Mouse (Mus musculus) MEL (cell line): Measurements from ENCODE around the gene Galnt2. TPM values are rescaled to one million over a fixed set of nuclear protein-coding genes. Genes with fewer than 3 reads are reported as not detected.

ENCODE experiments used
- DNase-seq: peaks from one replicate; pipeline ENCODE4 v3.0.0; 2011; ENCODE audit warnings: low read depth, low spot score
- H3K27ac ChIP-seq: 2 replicates; pipeline ENCODE4 v1.5.1; 2012; ENCODE audit warnings: low read depth, mild to moderate bottlenecking, control low read depth, low read length, moderate library complexity; ENCODE audit not compliant: control insufficient read depth
- H3K27me3 ChIP-seq, 2 experiments: fragments of 150-350 bp in 1 of 2; sonication (generic) in 1 of 2; 2 replicates each; pipeline ENCODE4 v1.6.1; 2012; ENCODE audit warnings: low read length in 2 of 2, mild to moderate bottlenecking in 2 of 2, improper control_type of control experiment in 1 of 2, moderate library complexity in 1 of 2; ENCODE audit not compliant: insufficient read depth in 2 of 2, control insufficient read depth in 1 of 2
- H3K36me3 ChIP-seq, 2 experiments: 2 replicates each; pipeline ENCODE4 v1.6.1; 2012 to 2014; ENCODE audit warnings: low read length in 2 of 2, improper control_type of control experiment in 1 of 2, inconsistent platforms in 1 of 2, mild to moderate bottlenecking in 1 of 2; ENCODE audit not compliant: insufficient read depth in 2 of 2, control insufficient read depth in 1 of 2
- H3K4me1 ChIP-seq, 2 experiments: fragments of 150-350 bp in 1 of 2; sonication (generic) in 1 of 2; 2 replicates each; pipeline ENCODE4 v1.6.1; 2012; ENCODE audit warnings: low read length in 2 of 2, improper control_type of control experiment in 1 of 2, mild to moderate bottlenecking in 1 of 2; ENCODE audit not compliant: insufficient read depth in 2 of 2, control insufficient read depth in 1 of 2
- H3K4me3 ChIP-seq, 2 experiments: fragments of 150-350 bp in 1 of 2; sonication (generic) in 1 of 2; 2 replicates each; pipeline ENCODE4 v1.5.1; 2012; ENCODE audit warnings: low read depth in 2 of 2, low read length in 2 of 2, mild to moderate bottlenecking in 2 of 2, moderate library complexity in 2 of 2, control low read depth in 1 of 2, improper control_type of control experiment in 1 of 2; ENCODE audit not compliant: control insufficient read depth in 1 of 2, insufficient read depth in 1 of 2
- H3K79me2 ChIP-seq: 2 replicates; pipeline ENCODE4 v1.6.1; 2012; ENCODE audit warnings: mild to moderate bottlenecking, low read length, moderate library complexity; ENCODE audit not compliant: control insufficient read depth, poor library complexity, insufficient read depth
- H3K9ac ChIP-seq: 2 replicates; pipeline ENCODE4 v1.6.1; 2012; ENCODE audit warnings: low read depth, mild to moderate bottlenecking, control low read depth, low read length, moderate library complexity; ENCODE audit not compliant: control insufficient read depth, poor library complexity, severe bottlenecking
- H3K9me3 ChIP-seq: fragments of 150-350 bp; sonication (generic); replicated peaks from 2 replicates; pipeline ENCODE4 v1.6.1; 2012; ENCODE audit warnings: mild to moderate bottlenecking, low read length, improper control_type of control experiment, moderate library complexity; ENCODE audit not compliant: insufficient read depth
- E2F4 ChIP-seq: IDR thresholded peaks from 2 replicates; pipeline ENCODE4 v1.6.1; 2011; ENCODE audit warnings: low read depth, low read length, improper control_type of control experiment, borderline replicate concordance
- ELF1 ChIP-seq: IDR thresholded peaks from 2 replicates; pipeline ENCODE4 v1.6.1; 2014; ENCODE audit warnings: low read depth, mild to moderate bottlenecking, inconsistent platforms, low read length, improper control_type of control experiment, moderate library complexity
- ETS1 ChIP-seq: IDR thresholded peaks from 2 replicates; pipeline ENCODE4 v1.6.1; 2012; ENCODE audit warnings: low read depth, mild to moderate bottlenecking, inconsistent platforms, low read length, improper control_type of control experiment, moderate library complexity
- GABPA ChIP-seq: IDR thresholded peaks from 2 replicates; pipeline ENCODE4 v1.6.1; 2012; ENCODE audit warnings: low read depth, mild to moderate bottlenecking, inconsistent platforms, low read length, improper control_type of control experiment, moderate library complexity
- GATA1 ChIP-seq: IDR thresholded peaks from 2 replicates; pipeline ENCODE4 v1.6.1; 2011; ENCODE audit warnings: low read depth, low read length, improper control_type of control experiment
- JUND ChIP-seq: IDR thresholded peaks from 2 replicates; pipeline ENCODE4 v1.6.1; 2011; ENCODE audit warnings: low read depth, mild to moderate bottlenecking, improper control_type of control experiment, low read length
- KAT2A ChIP-seq: conservative IDR thresholded peaks from 2 replicates; pipeline ENCODE4 v1.6.1; 2012; ENCODE audit warnings: low read depth, low read length, improper control_type of control experiment, inconsistent platforms
- MAFK ChIP-seq: IDR thresholded peaks from 2 replicates; pipeline ENCODE4 v1.6.1; 2011; ENCODE audit warnings: low read depth, mild to moderate bottlenecking, low read length, improper control_type of control experiment, borderline replicate concordance
- MAZ ChIP-seq: IDR thresholded peaks from 2 replicates; pipeline ENCODE4 v1.6.1; 2012; ENCODE audit warnings: low read depth, mild to moderate bottlenecking, inconsistent platforms, low read length, improper control_type of control experiment
- MEF2A ChIP-seq: IDR thresholded peaks from 2 replicates; pipeline ENCODE4 v1.6.1; 2014; ENCODE audit warnings: low read depth, mild to moderate bottlenecking, inconsistent platforms, low read length, improper control_type of control experiment; ENCODE audit not compliant: poor library complexity, insufficient replicate concordance, severe bottlenecking; ENCODE audit errors: extremely low read depth
- MYC ChIP-seq: IDR thresholded peaks from 2 replicates; pipeline ENCODE4 v1.6.1; 2011; ENCODE audit warnings: low read depth, mild to moderate bottlenecking, low read length, improper control_type of control experiment, moderate library complexity
- NELFE ChIP-seq: IDR thresholded peaks from 2 replicates; pipeline ENCODE4 v1.6.1; 2011; ENCODE audit warnings: low read depth, low read length, improper control_type of control experiment
- NRF1 ChIP-seq: IDR thresholded peaks from 2 replicates; pipeline ENCODE4 v1.6.1; 2014; ENCODE audit warnings: low read depth, mild to moderate bottlenecking, inconsistent platforms, low read length, improper control_type of control experiment, moderate library complexity; ENCODE audit not compliant: poor library complexity, insufficient read depth, severe bottlenecking
- POLR2A ChIP-seq, 2 experiments: IDR thresholded peaks; 2 replicates each; pipeline ENCODE4 v1.6.1; 2011 to 2012; ENCODE audit warnings: low read length in 2 of 2, mild to moderate bottlenecking in 2 of 2, control low read depth in 1 of 2, improper control_type of control experiment in 1 of 2, low read depth in 1 of 2, moderate library complexity in 1 of 2; ENCODE audit not compliant: control insufficient read depth in 1 of 2, insufficient read depth in 1 of 2, poor library complexity in 1 of 2
- POLR2AphosphoS2 ChIP-seq: IDR thresholded peaks from 2 replicates; pipeline ENCODE4 v1.6.1; 2011; ENCODE audit warnings: low read length, improper control_type of control experiment
- POLR2AphosphoS5 ChIP-seq: IDR thresholded peaks from 2 replicates; pipeline ENCODE4 v1.6.1; 2012; ENCODE audit warnings: low read depth, borderline replicate concordance, mild to moderate bottlenecking, inconsistent platforms, low read length, moderate library complexity, mixed read lengths
- RCOR1 ChIP-seq: IDR thresholded peaks from 2 replicates; pipeline ENCODE4 v1.6.1; 2012; ENCODE audit warnings: low read depth, mild to moderate bottlenecking, inconsistent platforms, low read length, improper control_type of control experiment
- SIN3A ChIP-seq: IDR thresholded peaks from 2 replicates; pipeline ENCODE4 v1.6.1; 2012; ENCODE audit warnings: low read length, improper control_type of control experiment, inconsistent platforms
- SMC3 ChIP-seq: IDR thresholded peaks from 2 replicates; pipeline ENCODE4 v1.6.1; 2011; ENCODE audit warnings: low read depth, low read length, improper control_type of control experiment
- TBP ChIP-seq: IDR thresholded peaks from 2 replicates; pipeline ENCODE4 v1.8.0; 2011; ENCODE audit warnings: low read depth, low read length, improper control_type of control experiment
- UBTF ChIP-seq: IDR thresholded peaks from 2 replicates; pipeline ENCODE4 v1.6.1; 2012; ENCODE audit warnings: low read depth, mild to moderate bottlenecking, inconsistent platforms, low read length, improper control_type of control experiment, moderate library complexity, borderline replicate concordance; ENCODE audit not compliant: insufficient read depth
- USF1 ChIP-seq: IDR thresholded peaks from 2 replicates; pipeline ENCODE4 v1.6.1; 2014; ENCODE audit warnings: low read depth, mild to moderate bottlenecking, inconsistent platforms, low read length, improper control_type of control experiment, moderate library complexity
- USF2 ChIP-seq, 2 experiments: IDR thresholded peaks; 2 replicates each; pipeline ENCODE4 v1.6.1; 2011 to 2012; ENCODE audit warnings: improper control_type of control experiment in 2 of 2, low read length in 2 of 2, borderline replicate concordance in 1 of 2, inconsistent platforms in 1 of 2, low read depth in 1 of 2, mild to moderate bottlenecking in 1 of 2; ENCODE audit not compliant: insufficient read depth in 1 of 2
- ZC3H11A ChIP-seq: IDR thresholded peaks from 2 replicates; pipeline ENCODE4 v1.6.1; 2012; ENCODE audit warnings: low read depth, mild to moderate bottlenecking, inconsistent platforms, low read length, improper control_type of control experiment
- ZMIZ1 ChIP-seq: IDR thresholded peaks from 2 replicates; pipeline ENCODE4 v1.6.1; 2012; ENCODE audit warnings: low read depth, mild to moderate bottlenecking, inconsistent platforms, low read length, improper control_type of control experiment, moderate library complexity
- ZNF384 ChIP-seq: IDR thresholded peaks from 2 replicates; pipeline ENCODE4 v1.6.1; 2012; ENCODE audit warnings: low read depth, mild to moderate bottlenecking, inconsistent platforms, low read length, improper control_type of control experiment
- polyA plus RNA-seq, 2 experiments: library from polyadenylated mRNA; stranded (reverse) in 1 of 2; unstranded in 1 of 2; fragments of >175 nt in 1 of 2; fragments of >200 nt in 1 of 2; gene quantifications; 2 replicates each; pipeline versions ENCODE4 v1.2.1 to v1.2.4; 2012; ENCODE audit warnings: low replicate concordance in 2 of 2, low read depth in 1 of 2; ENCODE audit not compliant: insufficient read length in 2 of 2, insufficient read depth in 1 of 2, missing spikeins in 1 of 2
- total RNA-seq: library from RNA; depleted of rRNA; stranded (reverse); fragments of 300-350 nt; gene quantifications from 2 replicates; pipeline ENCODE4 v1.2.3, GENCODE M21; 2012

Galnt2 gene
- total and polyA plus RNA-seq, 3 experiments = 12.0 to 14.5 TPM; not detected in 1

GRCm38 (mm10) chr8:124242208-124242607 lies 11.0 kb downstream of the Galnt2 start:
- Histone ChIP-seq H3K27me3 (no peaks in the 10 kb centered on the region), H3K27ac (no peak overlapping the region), H3K9ac (no peak overlapping the region), H3K4me3 (no peak overlapping the region), H3K36me3 (no peaks in the 10 kb centered on the region), H3K9me3 (no peaks in the 10 kb centered on the region), H3K4me1 (no peaks in the 10 kb centered on the region)
- TF ChIP-seq ELF1 (no peak), ZC3H11A (no peak), TBP (no peak), USF2 (IDR thresholded peaks at IDR 0.05; ENCODE audit: borderline replicate concordance in 1 of 2, insufficient read depth in 1 of 2, low read depth in 1 of 2, low read length in 2 of 2) (no peak), SMC3 (no peak), ETS1 (no peak), E2F4 (no peak), POLR2AphosphoS5 (no peak), ZNF384 (no peak), GABPA (no peak), GATA1 (no peak), POLR2A (IDR thresholded peaks at IDR 0.05; ENCODE audit: control insufficient read depth in 1 of 2, insufficient read depth in 1 of 2, low read depth in 1 of 2, low read length in 2 of 2, poor library complexity in 1 of 2) (no peak), RCOR1 (no peak), NELFE (no peak), ZMIZ1 (no peak), MYC (no peak), NRF1 (no peak), USF1 (no peak), POLR2AphosphoS2 (no peak)
- TF ChIP-seq, all 39 proteins: peak for 0
- no peak for DNase-seq
- no peaks in the 10 kb centered on the region for H3K79me2 ChIP-seq

DNA sequence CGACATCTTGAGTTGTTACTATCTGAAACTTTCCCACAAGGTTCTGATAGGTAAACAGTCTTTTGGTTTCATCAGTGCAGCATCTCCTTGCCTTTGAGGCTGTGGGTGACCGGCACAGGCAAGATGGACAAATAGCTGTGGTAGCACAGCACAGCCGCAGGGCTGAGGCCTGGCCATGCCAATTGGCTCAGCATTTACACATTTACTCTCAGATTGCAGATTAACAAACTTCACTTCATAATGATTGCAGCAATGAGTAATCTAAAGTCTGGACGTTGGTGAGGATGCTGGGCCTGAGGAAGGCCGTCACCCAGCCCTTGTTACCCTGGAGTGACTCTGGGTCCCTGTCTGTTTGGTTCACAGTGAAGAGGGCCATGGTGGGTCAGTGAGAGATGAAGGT lies 11.7 kb downstream of the Galnt2 start:
- Histone ChIP-seq H3K4me3 (no peak overlapping the region), H3K27me3 (no peaks in the 10 kb centered on the region), H3K36me3 (no peaks in the 10 kb centered on the region), H3K9ac (no peak overlapping the region), H3K4me1 (no peaks in the 10 kb centered on the region), H3K9me3 (no peaks in the 10 kb centered on the region), H3K27ac (no peak overlapping the region), H3K79me2 (no peaks in the 10 kb centered on the region)
- DNase-seq = no peak
- TF ChIP-seq USF2 (IDR thresholded peaks at IDR 0.05; ENCODE audit: borderline replicate concordance in 1 of 2, insufficient read depth in 1 of 2, low read depth in 1 of 2, low read length in 2 of 2) (no peak), POLR2AphosphoS5 (no peak), UBTF (no peak), USF1 (no peak), GATA1 (no peak), MEF2A (no peak), MAFK (no peak), MYC (no peak), POLR2A (IDR thresholded peaks at IDR 0.05; ENCODE audit: control insufficient read depth in 1 of 2, insufficient read depth in 1 of 2, low read depth in 1 of 2, low read length in 2 of 2, poor library complexity in 1 of 2) (no peak), RCOR1 (no peak), KAT2A (no peak), NRF1 (no peak), ELF1 (no peak), ZMIZ1 (no peak), MAZ (no peak), SMC3 (no peak), SIN3A (no peak), JUND (no peak)
- TF ChIP-seq, all 39 proteins: peak for 0
